Comparison of ENCODE assay signal across 10 mouse cellular contexts in genomic region chr5:100331636-100332035, GRCm38 (mm10).
"Had no signal": no experiment of that assay in that cellular context is flagged by ENCODE, and none has a peak within 500 bp of the region (broad histone marks: within the 10 kb centered on the region; RNA-seq: fewer than 3 reads in every experiment).

No protein-coding gene starts in this region.

- DNase-seq: kidney, postnatal 14 days; left cerebral cortex, postnatal 4 days; lung, adult 18-20 months; lung, postnatal 36 days; midbrain, embryonic 14.5 days; thymus, postnatal 4 days had no signal

- H3K27ac ChIP-seq: kidney, embryonic 15.5 days; limb, embryonic 13.5 days; liver, embryonic 14.5 days; neural tube, embryonic 13.5 days had no signal

- H3K4me3 ChIP-seq: kidney, embryonic 15.5 days; limb, embryonic 13.5 days; neural tube, embryonic 13.5 days had no signal

- H3K36me3 ChIP-seq: kidney, embryonic 15.5 days; limb, embryonic 13.5 days; neural tube, embryonic 13.5 days had no signal

- H3K4me1 ChIP-seq: kidney, embryonic 15.5 days had no signal

- H3K27me3 ChIP-seq: kidney, embryonic 15.5 days; limb, embryonic 13.5 days; neural tube, embryonic 13.5 days had no signal

- H3K9ac ChIP-seq: kidney, embryonic 15.5 days; limb, embryonic 13.5 days; liver, embryonic 14.5 days; neural tube, embryonic 13.5 days had no signal

- H3K9me3 ChIP-seq: kidney, embryonic 15.5 days; limb, embryonic 13.5 days; neural tube, embryonic 13.5 days had no signal

- H3K4me2 ChIP-seq: kidney, embryonic 15.5 days; limb, embryonic 13.5 days; neural tube, embryonic 13.5 days had no signal
